Mouse (Mus musculus): Measurements from ENCODE around the gene 2810006K23Rik.

GRCm38 (mm10) chr5:124354574-124355424 lies 26.9 kb downstream of the 2810006K23Rik start:
- no peak for TF ChIP-seq POLR2A (IDR thresholded peaks at IDR 0.05; ENCODE audit: insufficient read length, low read depth)
- TF ChIP-seq MYOG (IDR thresholded peaks at IDR 0.05; ENCODE audit: control insufficient read depth in 1 of 3, insufficient read depth in 1 of 3, insufficient read length in 2 of 3, low read depth in 2 of 3) = no peak
- no peak for TF ChIP-seq USF1 (IDR thresholded peaks at IDR 0.05; ENCODE audit: low read depth)
- TF ChIP-seq POLR2AphosphoS2 (IDR thresholded peaks at IDR 0.05; ENCODE audit: insufficient read length, low read depth) = no peak
- TF ChIP-seq E2F4 (IDR thresholded peaks at IDR 0.05; ENCODE audit: insufficient read depth) = no peak
- TF ChIP-seq TCF12 (IDR thresholded peaks at IDR 0.05; ENCODE audit: insufficient read depth, poor library complexity, severe bottlenecking) = no peak
- TF ChIP-seq REST (IDR thresholded peaks at IDR 0.05; ENCODE audit: insufficient read depth, insufficient read length) = no peak
- no peak for TF ChIP-seq MAX (IDR thresholded peaks at IDR 0.05; ENCODE audit: low read depth)
- TF ChIP-seq MYOD1 (IDR thresholded peaks at IDR 0.05; ENCODE audit: control insufficient read depth in 1 of 3, insufficient read length in 2 of 3, low read depth in 2 of 3) = no peak
- no peak for TF ChIP-seq TCF3 (IDR thresholded peaks at IDR 0.05; ENCODE audit: insufficient read length, low read depth)

All from myocyte (in vitro differentiated cells).